Mouse (Mus musculus): ENCODE measurements at regions not wholly inside any gene's neighbourhood (a gene's known extent, or its start where the extent isn't known, plus 50 kb on each side); places are given as distances from the start of the nearest gene placed in this dataset.

DNA sequence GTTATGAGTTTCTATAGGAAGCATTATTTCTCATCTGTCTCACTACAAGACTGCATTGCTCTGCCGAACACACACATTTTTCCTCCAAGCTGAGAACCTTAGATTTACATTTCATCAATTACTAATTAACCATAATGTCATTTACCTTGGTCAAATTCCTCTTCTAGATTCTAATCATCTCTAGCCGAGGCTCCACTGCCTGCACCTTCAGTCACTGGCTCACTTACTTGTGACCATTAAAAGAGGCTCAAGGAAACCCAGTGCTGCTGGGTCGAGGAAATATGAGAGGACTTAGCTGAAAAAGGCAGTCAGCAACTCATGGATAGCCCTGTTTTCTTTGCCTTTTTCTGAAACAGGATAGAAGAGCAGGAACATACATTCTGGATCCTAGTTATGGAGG, 103.4 kb upstream of the Cited2 start:
- 31% methylated on average over 3 of the region's 3 CpGs for WGBS
- Histone ChIP-seq H3K4me2 (replicated peaks; ENCODE audit: low read depth, low read length) (no peak overlapping the region), H3K4me1 (ENCODE audit: control insufficient read depth, insufficient read depth, low read length) (0 out of 2 replicates have a peak, but pooled peaks cover 3% of the 10 kb centered on the region), H3K9ac (ENCODE audit: low read depth, low read length) (no peak overlapping the region), H3K36me3 (ENCODE audit: control insufficient read depth, insufficient read depth, low read length) (no peaks in the 10 kb centered on the region), H3K27ac (ENCODE audit: low read depth, low read length) (no peak overlapping the region), H3K4me3 (ENCODE audit: low read length) (no peak overlapping the region), H3K27me3 (ENCODE audit: control insufficient read depth, insufficient read depth, low read length) (no peaks in the 10 kb centered on the region), H3K9me3 (ENCODE audit: control insufficient read depth, low read length) (no peaks in the 10 kb centered on the region)
- no peak for ATAC-seq (ENCODE audit: low FRiP score, low TSS enrichment)

DNA sequence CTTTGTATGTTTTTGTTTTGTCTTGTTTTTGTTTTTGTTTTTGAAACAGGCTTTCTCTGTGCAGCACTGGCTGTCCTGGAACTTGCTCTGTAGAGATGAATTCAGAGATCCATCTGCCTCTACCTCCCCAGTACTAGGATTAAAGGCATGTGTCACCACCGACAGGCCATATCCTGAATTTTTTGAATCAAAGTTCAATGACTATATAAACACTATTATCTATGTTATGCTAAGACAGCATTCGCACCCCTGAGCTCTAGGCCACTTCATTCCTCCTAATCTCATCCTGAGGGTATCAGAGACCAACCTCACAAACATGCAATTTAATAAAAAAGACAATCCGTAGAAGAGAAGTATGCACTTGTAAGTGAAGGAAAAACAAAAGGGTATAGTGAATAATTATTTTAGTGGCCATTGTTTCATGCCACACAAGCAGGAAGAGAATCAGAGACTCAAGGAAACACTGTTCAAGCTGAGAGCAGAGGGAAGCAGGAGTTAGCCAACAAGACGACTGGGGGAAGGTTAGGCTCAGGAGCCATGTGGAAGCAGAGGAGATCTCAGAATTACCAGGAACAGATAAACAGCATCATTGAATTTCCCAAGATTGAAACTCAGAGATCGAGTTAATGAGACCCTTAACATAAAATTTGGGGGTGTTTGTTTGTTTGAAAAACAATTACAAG, 101.2 kb upstream of the Cited2 start:
- H3K27me3 ChIP-seq (ENCODE audit: control insufficient read depth, insufficient read depth, low read length): no peaks in the 10 kb centered on the region
- H3K27ac ChIP-seq (ENCODE audit: low read depth, low read length): no peak overlapping the region
- H3K4me2 ChIP-seq (replicated peaks; ENCODE audit: low read depth, low read length): no peak overlapping the region
- no peak overlapping the region for H3K4me3 ChIP-seq (ENCODE audit: low read length)
- no peak for ATAC-seq (ENCODE audit: low FRiP score, low TSS enrichment)
- H3K9ac ChIP-seq (ENCODE audit: low read depth, low read length): no peak overlapping the region
- no peaks in the 10 kb centered on the region for H3K9me3 ChIP-seq (ENCODE audit: control insufficient read depth, low read length)
- WGBS: 75% methylated on average over 5 of the region's 5 CpGs
- 0 out of 2 replicates have a peak, but pooled peaks cover 3% of the 10 kb centered on the region for H3K4me1 ChIP-seq (ENCODE audit: control insufficient read depth, insufficient read depth, low read length)
- no peaks in the 10 kb centered on the region for H3K36me3 ChIP-seq (ENCODE audit: control insufficient read depth, insufficient read depth, low read length)

DNA sequence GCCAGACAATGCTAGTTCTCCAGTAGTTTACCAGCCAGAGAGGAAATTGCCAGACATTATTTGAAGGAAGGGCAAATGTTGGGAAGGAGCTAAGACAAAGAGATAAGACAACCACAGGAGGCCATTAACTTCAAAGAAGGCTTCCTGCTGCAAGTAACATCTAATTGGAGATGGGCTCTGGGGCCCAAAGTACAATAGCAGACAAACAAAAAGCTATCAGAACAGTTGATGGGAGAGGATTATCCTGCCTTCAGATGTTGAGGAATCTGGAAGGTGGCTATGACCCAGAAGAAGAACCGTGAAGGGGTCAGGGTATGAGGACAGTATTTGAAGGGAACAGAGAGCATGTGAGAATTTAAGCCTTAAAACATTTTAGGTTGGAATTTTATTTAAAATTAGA, 100.2 kb upstream of the Cited2 start:
- no peak overlapping the region for H3K9ac ChIP-seq (ENCODE audit: low read depth, low read length)
- no peak overlapping the region for H3K4me2 ChIP-seq (replicated peaks; ENCODE audit: low read depth, low read length)
- no peaks in the 10 kb centered on the region for H3K27me3 ChIP-seq (ENCODE audit: control insufficient read depth, insufficient read depth, low read length)
- no peaks in the 10 kb centered on the region for H3K36me3 ChIP-seq (ENCODE audit: control insufficient read depth, insufficient read depth, low read length)
- H3K4me3 ChIP-seq (ENCODE audit: low read length): no peak overlapping the region
- H3K4me1 ChIP-seq (ENCODE audit: control insufficient read depth, insufficient read depth, low read length): 0 out of 2 replicates have a peak, but pooled peaks cover 3% of the 10 kb centered on the region
- no peak for ATAC-seq (ENCODE audit: low FRiP score, low TSS enrichment)
- no peak overlapping the region for H3K27ac ChIP-seq (ENCODE audit: low read depth, low read length)
- H3K9me3 ChIP-seq (ENCODE audit: control insufficient read depth, low read length): no peaks in the 10 kb centered on the region
- 45% methylated on average over 1 of the region's 1 CpGs for WGBS

DNA sequence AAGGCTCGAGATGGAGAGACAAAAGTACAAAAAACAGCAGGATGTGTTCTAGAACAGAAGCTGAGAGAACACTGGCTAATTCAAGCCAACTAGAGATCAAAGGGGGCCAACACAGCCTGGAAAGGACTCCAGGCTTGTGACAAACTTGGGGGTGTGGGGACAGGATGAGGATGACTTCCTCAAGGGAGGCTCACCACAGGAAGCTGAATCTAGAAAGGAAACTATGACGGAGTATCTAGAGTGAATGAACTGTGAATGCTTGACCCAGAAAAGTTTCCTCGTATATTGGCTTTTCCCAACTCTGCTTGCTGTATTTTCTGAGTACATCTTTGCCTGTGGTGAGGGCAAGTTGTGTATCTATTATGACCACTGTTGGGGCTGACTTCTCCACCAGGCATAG, 93.3 kb upstream of the Cited2 start:
- no peaks in the 10 kb centered on the region for H3K36me3 ChIP-seq (ENCODE audit: control insufficient read depth, insufficient read depth, low read length)
- H3K27ac ChIP-seq (ENCODE audit: low read depth, low read length): no peak overlapping the region
- ATAC-seq (ENCODE audit: low FRiP score, low TSS enrichment): no peak
- no peak overlapping the region for H3K4me2 ChIP-seq (replicated peaks; ENCODE audit: low read depth, low read length)
- no peak overlapping the region for H3K4me3 ChIP-seq (ENCODE audit: low read length)
- no peaks in the 10 kb centered on the region for H3K27me3 ChIP-seq (ENCODE audit: control insufficient read depth, insufficient read depth, low read length)
- H3K9ac ChIP-seq (ENCODE audit: low read depth, low read length): no peak overlapping the region
- H3K4me1 ChIP-seq (ENCODE audit: control insufficient read depth, insufficient read depth, low read length): 0 out of 2 replicates have a peak, but pooled peaks cover 8% of the 10 kb centered on the region
- no peaks in the 10 kb centered on the region for H3K9me3 ChIP-seq (ENCODE audit: control insufficient read depth, low read length)
- WGBS: 70% methylated on average over 3 of the region's 3 CpGs

DNA sequence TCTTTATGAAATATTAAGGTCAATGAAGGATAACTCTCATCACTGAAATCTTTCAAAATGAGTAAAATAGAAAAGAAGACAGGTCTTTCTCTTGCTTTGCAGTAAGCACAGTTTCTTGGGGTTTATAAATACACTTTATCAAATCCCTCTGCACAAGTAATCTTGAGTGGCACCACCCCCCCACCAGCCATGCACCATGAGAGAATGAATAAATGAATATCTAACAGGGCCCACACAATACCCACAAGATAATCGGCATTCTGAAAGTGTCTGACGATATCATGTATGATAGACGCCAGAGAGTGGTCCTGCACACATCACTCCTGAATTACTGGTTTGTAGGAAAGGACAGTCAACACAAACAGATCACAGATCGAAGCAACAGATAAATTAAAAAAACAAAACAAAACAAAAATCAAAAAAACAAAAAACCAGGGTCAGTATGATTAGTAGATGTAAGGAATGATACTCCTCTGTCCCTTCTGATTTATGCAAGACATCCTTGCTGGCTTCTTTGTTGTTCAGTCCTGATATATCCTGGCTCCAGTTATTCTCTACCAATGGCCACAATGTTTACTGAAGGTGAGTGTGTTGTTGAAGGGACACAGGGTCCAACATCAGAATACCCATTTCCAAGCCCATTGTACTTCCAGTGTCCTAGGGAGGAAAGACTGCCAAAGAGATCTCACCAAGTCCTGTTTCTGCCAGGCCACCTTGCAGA, 92.0 kb upstream of the Cited2 start:
- H3K27me3 ChIP-seq (ENCODE audit: control insufficient read depth, insufficient read depth, low read length): no peaks in the 10 kb centered on the region
- WGBS: 90% methylated on average over 4 of the region's 4 CpGs
- H3K9me3 ChIP-seq (ENCODE audit: control insufficient read depth, low read length): no peaks in the 10 kb centered on the region
- no peak overlapping the region for H3K9ac ChIP-seq (ENCODE audit: low read depth, low read length)
- 0 out of 2 replicates have a peak, but pooled peaks cover 8% of the 10 kb centered on the region for H3K4me1 ChIP-seq (ENCODE audit: control insufficient read depth, insufficient read depth, low read length)
- H3K4me3 ChIP-seq (ENCODE audit: low read length): no peak overlapping the region
- H3K27ac ChIP-seq (ENCODE audit: low read depth, low read length): no peak overlapping the region
- no peak for ATAC-seq (ENCODE audit: low FRiP score, low TSS enrichment)
- no peak overlapping the region for H3K4me2 ChIP-seq (replicated peaks; ENCODE audit: low read depth, low read length)
- no peaks in the 10 kb centered on the region for H3K36me3 ChIP-seq (ENCODE audit: control insufficient read depth, insufficient read depth, low read length)

DNA sequence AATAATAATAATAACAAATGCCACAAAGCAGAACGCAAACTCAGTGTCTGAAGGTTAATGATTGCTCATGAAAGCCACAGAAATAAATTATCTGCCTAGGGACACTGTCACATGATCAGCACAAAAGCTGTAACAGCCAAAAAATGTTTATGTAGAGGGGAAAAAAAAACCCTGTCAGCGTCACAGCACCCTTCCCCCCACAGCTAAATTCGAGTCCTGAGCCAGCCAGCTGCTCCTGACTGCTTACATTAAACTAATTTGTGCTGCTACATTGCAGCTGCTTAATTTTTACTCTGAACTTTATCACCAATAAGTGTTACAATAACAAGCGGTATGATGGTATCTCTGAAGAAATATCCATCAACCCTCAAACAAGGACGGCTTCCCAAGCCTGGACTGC, 91.2 kb upstream of the Cited2 start:
- 0 out of 2 replicates have a peak, but pooled peaks cover 8% of the 10 kb centered on the region for H3K4me1 ChIP-seq (ENCODE audit: control insufficient read depth, insufficient read depth, low read length)
- H3K27me3 ChIP-seq (ENCODE audit: control insufficient read depth, insufficient read depth, low read length): no peaks in the 10 kb centered on the region
- no peak overlapping the region for H3K9ac ChIP-seq (ENCODE audit: low read depth, low read length)
- no peaks in the 10 kb centered on the region for H3K9me3 ChIP-seq (ENCODE audit: control insufficient read depth, low read length)
- H3K27ac ChIP-seq (ENCODE audit: low read depth, low read length): no peak overlapping the region
- 15% methylated on average over 5 of the region's 5 CpGs for WGBS
- ATAC-seq (ENCODE audit: low FRiP score, low TSS enrichment): peak; percentile 65
- H3K36me3 ChIP-seq (ENCODE audit: control insufficient read depth, insufficient read depth, low read length): no peaks in the 10 kb centered on the region
- no peak overlapping the region for H3K4me2 ChIP-seq (replicated peaks; ENCODE audit: low read depth, low read length)
- H3K4me3 ChIP-seq (ENCODE audit: low read length): no peak overlapping the region

DNA sequence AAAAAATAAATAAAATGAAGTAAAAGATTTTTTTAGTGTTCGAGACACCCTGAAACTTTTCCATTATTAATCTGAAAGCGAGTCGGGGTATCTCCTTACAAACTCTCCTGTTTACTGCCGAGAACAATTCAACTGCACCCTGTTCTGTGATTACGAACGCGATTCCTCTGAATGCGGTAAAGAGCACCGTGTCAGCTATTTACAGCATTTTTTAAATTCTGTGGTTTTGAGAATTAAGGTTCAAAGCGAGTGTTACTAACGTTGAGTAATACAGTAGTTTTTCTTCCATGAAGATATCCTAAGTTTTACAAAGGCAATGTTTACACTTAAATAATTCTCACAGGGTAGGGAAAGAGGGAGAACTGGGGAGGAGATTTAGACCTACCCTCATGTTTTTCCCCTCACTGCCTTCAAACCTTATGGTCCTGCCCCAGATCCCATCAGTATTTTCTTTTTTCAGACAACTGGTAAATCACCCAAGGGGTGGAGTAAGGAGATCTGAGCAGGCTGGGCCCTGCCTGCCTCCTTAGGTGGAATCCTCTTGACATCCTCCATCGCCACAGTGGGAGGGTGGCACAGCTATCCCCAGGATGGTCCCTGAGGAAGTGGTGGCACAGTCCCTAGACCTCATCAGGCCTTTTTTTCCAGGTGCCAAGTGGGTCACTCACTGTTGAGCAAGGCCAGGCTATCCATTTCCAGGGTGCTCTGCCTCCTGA, 89.9 kb upstream of the Cited2 start:
- Histone ChIP-seq H3K27ac (ENCODE audit: low read depth, low read length) (no peak overlapping the region), H3K9ac (ENCODE audit: low read depth, low read length) (no peak overlapping the region), H3K4me2 (replicated peaks; ENCODE audit: low read depth, low read length) (no peak overlapping the region), H3K27me3 (ENCODE audit: control insufficient read depth, insufficient read depth, low read length) (no peaks in the 10 kb centered on the region), H3K36me3 (ENCODE audit: control insufficient read depth, insufficient read depth, low read length) (no peaks in the 10 kb centered on the region), H3K9me3 (ENCODE audit: control insufficient read depth, low read length) (no peaks in the 10 kb centered on the region), H3K4me1 (ENCODE audit: control insufficient read depth, insufficient read depth, low read length) (0 out of 2 replicates have a peak, but pooled peaks cover 8% of the 10 kb centered on the region), H3K4me3 (ENCODE audit: low read length) (no peak overlapping the region)
- 75% methylated on average over 12 of the region's 12 CpGs for WGBS
- ATAC-seq (ENCODE audit: low FRiP score, low TSS enrichment): peak; percentile 40; the same call in 1 of the 2 replicates

DNA sequence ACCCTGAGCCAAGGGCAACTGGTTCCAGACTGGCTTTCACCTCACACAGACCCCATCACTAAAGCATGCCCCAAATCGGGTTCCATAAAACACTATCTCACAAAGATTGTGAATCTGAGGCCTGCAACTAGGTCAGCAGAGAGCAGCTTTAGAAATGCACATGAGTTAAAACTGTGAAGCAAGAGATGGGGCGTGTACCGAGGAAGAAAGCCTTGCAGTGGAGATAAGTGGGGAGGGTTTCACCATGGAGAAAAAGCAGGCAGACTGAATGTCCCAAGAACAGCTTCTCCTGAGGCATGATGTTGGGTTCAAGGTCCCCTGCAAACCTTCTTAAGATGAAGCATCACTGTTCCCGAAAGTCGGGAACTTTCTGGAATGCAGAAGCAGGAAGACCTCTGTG, 77.7 kb upstream of the Cited2 start:
- H3K4me1 ChIP-seq (ENCODE audit: control insufficient read depth, insufficient read depth, low read length): no peaks in the 10 kb centered on the region
- no peak overlapping the region for H3K4me3 ChIP-seq (ENCODE audit: low read length)
- no peak for ATAC-seq (ENCODE audit: low FRiP score, low TSS enrichment)
- no peak overlapping the region for H3K4me2 ChIP-seq (replicated peaks; ENCODE audit: low read depth, low read length)
- no peaks in the 10 kb centered on the region for H3K27me3 ChIP-seq (ENCODE audit: control insufficient read depth, insufficient read depth, low read length)
- H3K27ac ChIP-seq (ENCODE audit: low read depth, low read length): no peak overlapping the region; the same call in 1 of the 2 replicates
- H3K36me3 ChIP-seq (ENCODE audit: control insufficient read depth, insufficient read depth, low read length): no peaks in the 10 kb centered on the region
- no peaks in the 10 kb centered on the region for H3K9me3 ChIP-seq (ENCODE audit: control insufficient read depth, low read length)
- WGBS: 89% methylated on average over 5 of the region's 5 CpGs
- H3K9ac ChIP-seq (ENCODE audit: low read depth, low read length): no peak overlapping the region

DNA sequence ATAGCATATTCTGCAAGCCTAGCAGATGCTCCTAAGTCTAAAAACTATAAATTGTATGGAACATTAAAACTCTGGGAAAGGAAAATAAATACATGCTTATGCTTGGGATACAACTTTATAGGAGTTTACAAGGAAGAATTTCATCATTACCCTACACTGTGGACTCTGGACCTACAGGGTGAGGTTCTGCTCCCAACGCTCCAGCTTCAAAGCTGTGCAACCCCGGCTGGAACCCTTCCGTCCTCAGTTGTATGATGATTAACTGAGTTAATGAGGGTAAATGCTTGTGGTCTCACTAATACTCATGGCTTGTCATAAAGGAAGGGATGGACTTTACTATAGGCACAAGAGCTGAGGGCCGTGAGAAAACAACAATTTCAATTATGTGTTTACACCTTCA, 76.6 kb upstream of the Cited2 start:
- Histone ChIP-seq H3K27me3 (ENCODE audit: control insufficient read depth, insufficient read depth, low read length) (no peaks in the 10 kb centered on the region), H3K4me2 (replicated peaks; ENCODE audit: low read depth, low read length) (no peak overlapping the region), H3K27ac (ENCODE audit: low read depth, low read length) (no peak overlapping the region), H3K9me3 (ENCODE audit: control insufficient read depth, low read length) (no peaks in the 10 kb centered on the region), H3K36me3 (ENCODE audit: control insufficient read depth, insufficient read depth, low read length) (no peaks in the 10 kb centered on the region), H3K9ac (ENCODE audit: low read depth, low read length) (no peak overlapping the region), H3K4me1 (ENCODE audit: control insufficient read depth, insufficient read depth, low read length) (no peaks in the 10 kb centered on the region), H3K4me3 (ENCODE audit: low read length) (no peak overlapping the region)
- no peak; the same call in 1 of the 2 replicates for ATAC-seq (ENCODE audit: low FRiP score, low TSS enrichment)
- 66% methylated on average over 4 of the region's 4 CpGs for WGBS
